Mouse (Mus musculus) lung, postnatal 4 days (tissue): ENCODE results near the gene Bad.

Experiments used
- DNase-seq, 2 experiments: peaks; one replicate each; pipeline ENCODE4 v3.0.0; 2021

Gene Bad

DNA sequence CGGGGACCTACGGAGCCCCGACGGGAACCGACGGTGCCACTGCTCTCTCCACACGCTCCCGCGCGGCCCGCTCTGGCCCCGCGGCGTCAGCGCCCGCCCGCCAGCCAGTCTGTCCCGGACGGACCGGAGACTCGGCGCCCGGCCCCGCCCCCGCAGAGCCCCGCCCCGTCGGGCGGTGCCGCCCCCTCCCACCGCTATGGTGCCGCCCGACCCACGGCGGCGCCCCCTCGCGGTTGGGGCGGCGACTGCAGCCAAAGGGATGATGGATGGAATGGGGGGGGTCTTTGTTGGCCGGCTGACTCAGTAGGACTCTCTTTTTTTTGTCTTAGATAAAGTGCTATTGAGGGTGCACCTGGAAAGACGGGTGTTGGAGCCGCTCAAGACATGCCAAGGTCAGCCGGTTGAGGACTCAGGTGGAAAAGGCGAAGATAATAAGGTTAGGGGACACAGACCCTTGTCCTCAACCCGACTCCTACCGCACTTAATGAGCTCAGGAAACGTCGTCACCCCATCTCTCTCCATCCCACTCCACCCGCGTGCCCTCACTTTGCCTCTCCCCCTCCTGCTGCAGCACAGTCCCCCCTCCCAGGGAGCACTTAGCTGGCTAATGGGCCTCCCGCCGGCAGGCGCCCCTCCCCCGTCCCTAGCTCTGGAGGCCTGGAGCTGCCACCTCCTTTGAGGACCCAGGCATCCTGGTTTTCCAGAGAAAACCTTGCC is 28.2 kb downstream of the Bad start:
- peak; percentile 87 for DNase-seq

- no peak for DNase-seq
These were observed 28.9 kb downstream of the Bad start for GRCm38 (mm10) chr19:6970460-6971085.

- DNase-seq: no peak
These were observed 30.0 kb downstream of the Bad start for GRCm38 (mm10) chr19:6971644-6972043.

- DNase-seq: no peak
These were observed 30.7 kb downstream of the Bad start for GRCm38 (mm10) chr19:6972247-6972917.

DNA sequence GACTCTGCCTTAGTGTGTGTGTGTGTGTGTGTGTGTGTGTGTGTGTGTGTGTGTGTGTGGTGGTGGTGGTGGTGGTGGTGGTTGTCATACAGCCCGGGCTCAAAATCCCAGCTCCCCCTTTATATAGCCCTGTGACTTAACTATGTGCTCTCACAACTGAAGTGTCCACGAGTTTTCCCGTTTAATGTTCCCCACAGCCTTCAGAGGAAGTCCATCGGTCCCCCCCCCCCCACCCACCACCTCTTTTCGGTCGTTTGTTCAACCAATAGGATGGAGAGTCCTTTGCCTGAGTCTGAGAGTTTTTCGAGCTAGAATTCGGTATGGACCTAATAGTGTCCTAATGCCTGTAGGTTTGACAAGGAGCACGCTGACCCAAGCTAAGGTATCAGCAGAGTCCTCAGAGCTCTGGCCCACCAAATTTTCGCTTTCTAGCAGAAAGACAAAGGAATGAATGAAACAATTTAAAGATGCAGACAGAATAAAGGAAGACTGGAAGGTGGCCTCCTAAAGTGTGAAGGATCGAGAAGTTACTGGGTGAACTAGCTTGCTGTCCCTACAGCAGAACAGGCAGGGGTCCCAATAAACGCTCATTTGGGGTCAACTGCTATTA is 32.0 kb downstream of the Bad start:
- no peak for DNase-seq

GRCm38 (mm10) chr19:6974211-6975205 is 32.8 kb downstream of the Bad start, which contains the start of gene Ppp1r14b:
TSS of gene Ppp1r14b (plus strand) at chr19:6974968.
- peak; percentile 87 to 88 for DNase-seq

DNA sequence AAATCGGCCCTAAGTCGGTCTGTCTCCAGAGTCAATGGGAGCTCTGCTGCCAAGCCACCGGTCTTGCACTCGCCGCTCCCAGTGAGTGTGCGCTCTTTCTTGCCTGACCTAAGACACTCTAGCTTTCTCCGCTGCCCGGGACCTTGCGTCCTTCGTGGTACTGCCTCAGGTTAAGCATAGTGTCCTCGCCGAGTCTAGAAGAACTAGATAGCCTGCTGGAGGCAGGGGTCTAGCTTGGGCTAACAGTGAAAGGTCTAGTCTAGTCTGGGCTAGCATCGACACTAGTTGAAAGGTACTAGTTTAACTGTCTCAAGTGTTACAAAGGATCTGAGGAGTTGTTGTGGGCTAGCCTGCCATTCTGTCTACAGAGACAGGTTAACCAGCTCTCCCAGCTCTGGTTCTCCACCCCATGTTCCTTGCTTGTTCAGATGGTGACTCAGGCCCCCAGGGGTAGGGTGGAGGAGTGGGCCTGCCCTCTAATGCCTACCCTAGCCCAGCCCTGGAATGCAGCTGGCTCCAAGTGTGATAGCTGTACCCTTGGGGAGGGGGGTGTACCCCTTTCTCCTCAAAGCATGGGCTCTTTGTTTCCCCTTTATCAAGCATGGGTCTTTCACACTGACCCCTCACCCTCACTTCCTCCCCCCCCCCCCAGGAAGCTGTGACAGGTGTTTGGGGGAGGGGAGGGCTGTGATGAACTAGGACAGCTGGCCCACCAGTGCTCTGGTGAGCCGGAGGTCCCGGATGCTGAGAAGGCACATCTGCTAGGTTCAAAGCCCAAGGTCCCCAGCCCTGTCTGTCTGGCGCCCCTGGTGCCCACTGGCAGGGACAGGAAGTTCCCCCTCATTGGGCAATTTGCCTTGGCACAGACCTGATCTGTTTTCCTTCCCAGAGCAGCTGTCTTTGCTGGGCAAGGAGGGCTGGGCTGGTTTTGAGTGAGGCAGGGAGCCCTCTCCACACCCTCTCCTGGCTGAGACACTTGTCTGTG is 34.2 kb downstream of the Bad start, which contains the start of gene Plcb3:
Gene Plcb3 (minus strand): TSS at position 934 of the 985 bp plus-strand sequence.
- DNase-seq: peak; percentile 76 to 81

GRCm38 (mm10) chr19:6977759-6978638 is 36.3 kb downstream of the Bad start:
- no peak for DNase-seq

DNA sequence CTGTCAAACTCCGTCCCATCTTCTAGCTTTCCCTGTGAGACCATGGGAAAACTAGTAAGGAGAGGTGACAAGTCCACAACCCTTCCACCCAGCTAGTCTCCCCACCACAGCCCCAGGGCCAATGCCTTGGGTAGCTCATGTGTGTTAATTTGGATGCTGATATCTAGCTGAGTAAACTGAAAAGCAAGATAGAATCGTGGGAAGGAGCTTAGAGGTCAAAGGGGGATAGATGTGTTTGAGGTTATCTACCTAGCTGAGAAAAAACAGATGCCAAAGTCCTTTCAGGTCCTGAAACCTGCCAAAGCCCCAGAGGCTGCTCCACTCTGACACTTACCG is 36.9 kb downstream of the Bad start:
- no peak for DNase-seq

DNA sequence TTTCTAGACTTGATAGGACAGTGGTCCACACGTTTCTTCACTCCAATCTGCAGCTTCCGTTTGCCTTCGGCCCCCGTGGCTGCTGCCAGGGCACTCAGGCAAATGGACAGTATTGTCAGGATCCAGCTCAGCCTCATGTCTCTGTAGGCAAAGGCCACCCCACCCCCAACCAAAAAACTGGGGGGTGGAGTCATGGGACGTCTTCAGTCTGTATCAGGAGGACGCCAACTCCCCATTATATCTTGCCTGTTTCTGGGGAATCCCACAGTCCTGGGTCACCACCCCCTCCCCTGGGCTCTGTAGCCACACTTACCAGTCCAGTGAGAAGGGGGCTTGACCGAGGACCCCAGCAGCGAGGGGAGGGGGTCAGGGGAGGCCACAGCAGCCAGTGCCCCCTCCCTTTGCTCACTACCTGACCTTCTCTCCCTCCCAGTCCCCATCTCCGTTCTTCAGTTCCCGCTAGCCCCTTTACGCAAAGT is 37.4 kb downstream of the Bad start:
- DNase-seq: peak in 1 of 2 experiments; percentile 45

- peak; percentile 99 to 100 for DNase-seq
These were observed 38.1 kb downstream of the Bad start for GRCm38 (mm10) chr19:6979486-6980380.

- DNase-seq: peak; percentile 99
These were observed 38.9 kb downstream of the Bad start, which contains the start of gene Fkbp2 for GRCm38 (mm10) chr19:6980381-6981093. TSS of gene Fkbp2 (minus strand) at chr19:6980501.

DNA sequence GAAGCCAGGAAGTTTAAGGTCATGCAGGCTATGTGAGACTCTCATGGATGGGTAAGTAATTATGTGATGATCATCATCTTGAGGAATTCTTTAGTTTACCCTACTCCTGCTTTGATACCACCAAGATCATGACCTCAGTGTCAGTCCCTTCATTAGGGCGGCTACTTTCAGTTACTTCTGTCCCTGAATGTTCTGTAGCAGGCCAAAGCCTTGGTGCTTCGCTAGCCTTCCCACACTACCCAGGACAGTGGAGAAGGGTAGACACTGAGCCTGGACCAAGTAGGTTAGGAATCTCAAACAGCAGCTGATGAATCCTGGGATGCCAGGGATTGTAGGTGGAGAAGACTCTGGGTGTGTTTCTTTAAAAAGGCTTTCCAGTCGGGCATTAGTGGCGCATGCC is 39.8 kb downstream of the Bad start:
- DNase-seq: no peak

DNA sequence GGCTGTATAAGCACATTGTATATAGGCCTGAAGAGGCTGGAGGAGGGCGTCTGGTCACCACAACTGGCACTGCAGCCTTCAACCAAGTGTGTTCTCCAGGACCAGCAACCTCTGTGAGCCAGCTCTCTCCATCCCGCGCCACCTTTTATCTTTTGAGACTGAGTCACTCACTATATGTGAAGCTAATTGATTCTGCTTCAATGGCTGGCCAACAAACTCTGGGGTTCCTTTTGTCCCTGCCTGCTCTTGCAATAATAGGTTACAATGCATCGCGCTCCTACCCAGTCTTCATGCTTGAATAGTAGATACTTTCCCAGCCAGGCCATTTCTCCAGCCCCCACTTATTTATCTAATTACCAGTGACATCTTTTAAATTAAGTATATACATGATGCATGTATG is 42.0 kb downstream of the Bad start:
- no peak for DNase-seq

DNA sequence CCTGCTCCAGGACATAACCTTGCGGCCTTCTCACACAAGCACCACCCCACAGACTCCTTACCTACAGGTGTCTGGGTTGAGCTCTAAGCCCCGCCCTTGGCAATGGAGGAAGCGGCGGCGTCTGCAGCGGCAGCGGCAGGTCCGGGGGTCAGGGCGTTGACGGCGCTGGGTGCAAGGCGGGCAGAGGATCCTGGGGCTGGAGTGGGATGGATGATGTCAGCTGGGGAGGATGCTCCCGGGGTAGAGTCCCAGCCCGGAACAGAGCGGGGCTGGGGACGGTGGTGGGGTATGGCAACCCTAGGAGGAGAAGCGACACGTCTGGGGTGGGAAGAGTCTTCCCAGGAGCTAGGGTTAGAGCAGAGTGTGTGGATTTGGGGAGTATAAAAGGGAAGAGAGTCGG is 43.6 kb downstream of the Bad start:
- no peak for DNase-seq

- no peak for DNase-seq
These were observed 44.5 kb downstream of the Bad start for GRCm38 (mm10) chr19:6985951-6986708.
